In the genomic region with DNA sequence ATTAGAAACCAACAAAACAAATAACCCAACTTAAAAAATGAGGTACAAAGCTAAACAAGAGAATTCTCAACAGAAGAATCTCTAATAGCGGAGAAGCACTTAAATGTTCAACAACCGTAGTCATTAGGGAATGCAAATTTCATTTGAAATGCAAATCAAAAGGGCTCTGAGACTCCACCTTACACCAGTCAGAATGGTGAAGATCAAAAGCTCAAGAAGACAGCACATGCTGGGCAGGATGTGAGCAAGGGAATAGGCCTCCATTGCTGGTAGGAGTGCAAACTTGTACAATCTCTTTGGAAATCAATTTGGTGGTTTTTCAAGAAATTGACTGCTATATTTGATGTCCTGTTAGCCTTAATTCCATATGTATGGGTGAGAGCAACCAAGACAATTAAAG, we compare ENCODE assay signal across 26 mouse cellular contexts. TPM values are rescaled to one million over a fixed set of nuclear protein-coding genes. Genes with fewer than 3 reads are reported as not detected.
"Had no signal": no experiment of that assay in that cellular context is flagged by ENCODE, and none has a peak within 500 bp of the region (broad histone marks: within the 10 kb centered on the region; RNA-seq: fewer than 3 reads in every experiment).

No protein-coding gene starts in this region.

- H3K9me3 ChIP-seq: embryonic facial prominence, embryonic 10.5 days; embryonic facial prominence, embryonic 12.5 days; embryonic facial prominence, embryonic 13.5 days; embryonic facial prominence, embryonic 15.5 days; forebrain, embryonic 10.5 days; forebrain, embryonic 12.5 days; forebrain, embryonic 13.5 days; forebrain, embryonic 15.5 days; heart, embryonic 10.5 days had no signal

- H3K4me2 ChIP-seq: embryonic facial prominence, embryonic 12.5 days; embryonic facial prominence, embryonic 13.5 days; embryonic facial prominence, embryonic 15.5 days; forebrain, embryonic 12.5 days; forebrain, embryonic 13.5 days; forebrain, embryonic 15.5 days had no signal

- H3K36me3 ChIP-seq: embryonic facial prominence, embryonic 10.5 days; embryonic facial prominence, embryonic 12.5 days; embryonic facial prominence, embryonic 13.5 days; embryonic facial prominence, embryonic 15.5 days; forebrain, embryonic 10.5 days; forebrain, embryonic 12.5 days; forebrain, embryonic 15.5 days; heart, embryonic 10.5 days had no signal

- H3K27me3 ChIP-seq: embryonic facial prominence, embryonic 12.5 days; embryonic facial prominence, embryonic 13.5 days; embryonic facial prominence, embryonic 15.5 days; forebrain, embryonic 12.5 days; forebrain, embryonic 13.5 days; forebrain, embryonic 15.5 days had no signal

- H3K4me3 ChIP-seq: embryonic facial prominence, embryonic 10.5 days; embryonic facial prominence, embryonic 12.5 days; embryonic facial prominence, embryonic 13.5 days; embryonic facial prominence, embryonic 15.5 days; erythroblast, embryonic 14.5 days; forebrain, embryonic 10.5 days; forebrain, embryonic 12.5 days; forebrain, embryonic 13.5 days; forebrain, embryonic 15.5 days; gastrocnemius, adult 2 months; heart, adult 2 months; heart, embryonic 10.5 days had no signal

- H3K9ac ChIP-seq: embryonic facial prominence, embryonic 12.5 days; embryonic facial prominence, embryonic 13.5 days; embryonic facial prominence, embryonic 15.5 days; forebrain, embryonic 12.5 days; forebrain, embryonic 13.5 days; forebrain, embryonic 15.5 days had no signal

- H3K4me1 ChIP-seq: embryonic facial prominence, embryonic 10.5 days; embryonic facial prominence, embryonic 12.5 days; embryonic facial prominence, embryonic 13.5 days; embryonic facial prominence, embryonic 15.5 days; forebrain, embryonic 10.5 days; forebrain, embryonic 12.5 days; forebrain, embryonic 13.5 days; forebrain, embryonic 15.5 days; heart, embryonic 10.5 days had no signal

- DNase-seq: cerebellum, adult 9-11 months; cerebellum, postnatal 10 days; cerebellum, postnatal 14 days; cerebellum, postnatal 25 days; cerebellum, postnatal 36 days; embryo, embryonic 11 days; gastrocnemius, adult 2 months; gastrocnemius, postnatal 10 days; gastrocnemius, postnatal 14 days; gastrocnemius, postnatal 25 days; gastrocnemius, postnatal 36 days; heart, adult 11 months; heart, adult 18-20 months; heart, adult 2 months had no signal

- H3K27ac ChIP-seq: embryonic facial prominence, embryonic 10.5 days; embryonic facial prominence, embryonic 12.5 days; embryonic facial prominence, embryonic 13.5 days; embryonic facial prominence, embryonic 15.5 days; forebrain, embryonic 10.5 days; forebrain, embryonic 12.5 days; forebrain, embryonic 13.5 days; forebrain, embryonic 15.5 days; gastrocnemius, adult 2 months; heart, adult 2 months; heart, embryonic 10.5 days had no signal

- ATAC-seq: forebrain, embryonic 13.5 days; forebrain, embryonic 14.5 days; forebrain, embryonic 15.5 days; forebrain, embryonic 16.5 days had no signal

RNA-seq across cellular contexts. Expression of gene March1, which starts 8.2 kb away (rescaled TPM):
- polyA plus RNA-seq: erythroblast, embryonic 14.5 days had no signal
